Mouse (Mus musculus) midbrain, embryonic 13.5 days (tissue): ENCODE data around the gene Lax1. TPM values are rescaled to one million over a fixed set of nuclear protein-coding genes. Genes with fewer than 3 reads are reported as not detected.

ENCODE experiments used
- ATAC-seq: fragments of 200-750 bp; cut with Nextera tagmentation; 2 replicates; pipeline ENCODE4 v1.8.0; 2017; ENCODE audit warnings: mild to moderate bottlenecking, moderate TSS enrichment, moderate library complexity
- H3K27ac ChIP-seq: fragments of 300-500 bp; sonication (generic); 2 replicates; pipeline ENCODE4 v1.5.1; 2015; ENCODE audit warnings: inconsistent platforms, mild to moderate bottlenecking, moderate library complexity
- H3K27me3 ChIP-seq: fragments of 300-500 bp; sonication (generic); 2 replicates; pipeline ENCODE4 v1.6.1; 2015; ENCODE audit warnings: mild to moderate bottlenecking, inconsistent platforms
- H3K36me3 ChIP-seq: fragments of 300-500 bp; sonication (generic); 2 replicates; pipeline ENCODE4 v1.6.1; 2015; ENCODE audit warnings: mild to moderate bottlenecking, inconsistent platforms
- H3K4me1 ChIP-seq: fragments of 300-500 bp; sonication (generic); replicated peaks from 2 replicates; pipeline ENCODE4 v1.6.1; 2015; ENCODE audit warnings: inconsistent platforms
- H3K4me2 ChIP-seq: fragments of 300-500 bp; sonication (generic); replicated peaks from 2 replicates; pipeline ENCODE4 v1.6.1; 2015; ENCODE audit warnings: moderate library complexity, mild to moderate bottlenecking, inconsistent platforms
- H3K4me3 ChIP-seq: fragments of 300-500 bp; sonication (generic); replicated peaks from 2 replicates; pipeline ENCODE4 v1.5.1; 2015; ENCODE audit warnings: mild to moderate bottlenecking, inconsistent platforms
- H3K9ac ChIP-seq: fragments of 300-500 bp; sonication (generic); replicated peaks from 2 replicates; pipeline ENCODE4 v1.6.1; 2015; ENCODE audit warnings: mild to moderate bottlenecking, inconsistent platforms
- H3K9me3 ChIP-seq: fragments of 300-500 bp; sonication (generic); 2 replicates; pipeline ENCODE4 v1.6.1; 2016; ENCODE audit warnings: mild to moderate bottlenecking, inconsistent platforms
- WGBS: fragments of 180-500 bp; shearing (Covaris S2); methylation state at CpG from one replicate; pipeline ENCODE4 v1.1.7; 2015; 5-methylcytosine and 5-hydroxymethylcytosine counted together
- microRNA-seq: library from miRNA; unstranded; fragments of <30 nt; microRNA quantifications from one replicate; pipeline ENCODE4, GENCODE M21; 2016
- polyA plus RNA-seq: library from polyadenylated mRNA; unstranded; fragments of >200 nt; fragmentation: Nextera tagmentation; extraction: Ambion mirVana; gene quantifications from 2 replicates; pipeline ENCODE4 v1.2.1, GENCODE M21; 2015

Gene Lax1
- polyA plus RNA-seq, 1 experiment from 2014 or later = 0.07 TPM

GRCm38 (mm10) chr1:133660466-133661202 lies 29.3 kb downstream of the Lax1 start, which contains the start of gene Zbed6:
Zbed6 (minus strand) TSS chr1:133660885.
- Histone ChIP-seq H3K4me3 (peak within 1 kb of the TSS; percentile 76), H3K9ac (peak within 1 kb of the TSS; percentile 81), H3K36me3 (peaks cover 17% of the 10 kb centered on the region), H3K9me3 (no peaks in the 10 kb centered on the region), H3K4me1 (peaks cover 46% of the 10 kb centered on the region), H3K27ac (peak within 1 kb of the TSS; percentile 90), H3K4me2 (peak within 1 kb of the TSS; percentile 71), H3K27me3 (no peaks in the 10 kb centered on the region)
- ATAC-seq = peak; percentile 92
- WGBS = 1% methylated on average over 41 of the region's 41 CpGs

- Histone ChIP-seq H3K4me2 (0 out of 2 replicates have a peak overlapping the region, but pooled peaks have one; percentile 5), H3K9me3 (no peaks in the 10 kb centered on the region), H3K27ac (no peak overlapping the region), H3K4me3 (no peak overlapping the region), H3K4me1 (peaks cover 50% of the 10 kb centered on the region), H3K36me3 (peaks cover 17% of the 10 kb centered on the region), H3K27me3 (no peaks in the 10 kb centered on the region), H3K9ac (no peak overlapping the region)
- WGBS = 89% methylated on average over 3 of the region's 3 CpGs
- no peak for ATAC-seq
These were observed 31.0 kb downstream of the Lax1 start for GRCm38 (mm10) chr1:133658878-133659277.

GRCm38 (mm10) chr1:133656811-133657210 lies 33.1 kb downstream of the Lax1 start:
- Histone ChIP-seq H3K4me1 (peaks cover 53% of the 10 kb centered on the region), H3K27me3 (no peaks in the 10 kb centered on the region), H3K9me3 (no peaks in the 10 kb centered on the region), H3K36me3 (peaks cover 17% of the 10 kb centered on the region), H3K4me2 (no peak overlapping the region), H3K4me3 (no peak overlapping the region), H3K9ac (peak overlapping the region; percentile 20; the same call in 1 of the 2 replicates), H3K27ac (no peak overlapping the region)
- no peak for ATAC-seq
- WGBS = 79% methylated on average over 5 of the region's 5 CpGs

- Histone ChIP-seq H3K27me3 (no peaks in the 10 kb centered on the region), H3K9ac (no peak overlapping the region), H3K4me1 (peaks cover 29% of the 10 kb centered on the region), H3K27ac (no peak overlapping the region), H3K4me3 (no peak overlapping the region), H3K36me3 (peaks cover 14% of the 10 kb centered on the region), H3K4me2 (no peak overlapping the region), H3K9me3 (no peaks in the 10 kb centered on the region)
- no peak for ATAC-seq
- 100% methylated on average over 1 of the region's 1 CpGs for WGBS
These were observed 36.9 kb downstream of the Lax1 start for GRCm38 (mm10) chr1:133653033-133653432.

- ATAC-seq = no peak
- H3K9me3 ChIP-seq = no peaks in the 10 kb centered on the region
- WGBS = 94% methylated on average over 7 of the region's 7 CpGs
These were observed 39.4 kb downstream of the Lax1 start for GRCm38 (mm10) chr1:133650288-133651055.

GRCm38 (mm10) chr1:133645652-133646051 lies 44.3 kb downstream of the Lax1 start:
- no peaks in the 10 kb centered on the region for H3K9me3 ChIP-seq
- no peaks in the 10 kb centered on the region for H3K27me3 ChIP-seq
- H3K27ac ChIP-seq = no peak overlapping the region
- no peak overlapping the region for H3K4me2 ChIP-seq
- ATAC-seq = no peak
- no peak overlapping the region for H3K4me3 ChIP-seq
- H3K36me3 ChIP-seq = peaks cover 60% of the 10 kb centered on the region
- no peaks in the 10 kb centered on the region for H3K4me1 ChIP-seq
- H3K9ac ChIP-seq = no peak overlapping the region
- WGBS = 96% methylated on average over 5 of the region's 5 CpGs

More at GRCm38 (mm10) chr1:133650288-133651055, 39.4 kb downstream of the Lax1 start:
- no peak overlapping the region for H3K4me3 ChIP-seq
- H3K9ac ChIP-seq = no peak overlapping the region
- no peaks in the 10 kb centered on the region for H3K27me3 ChIP-seq
- peaks cover 7% of the 10 kb centered on the region for H3K4me1 ChIP-seq
- no peak overlapping the region for H3K4me2 ChIP-seq
- peaks cover 15% of the 10 kb centered on the region for H3K36me3 ChIP-seq
- H3K27ac ChIP-seq = no peak overlapping the region

- Histone ChIP-seq H3K27me3 (no peaks in the 10 kb centered on the region), H3K4me3 (no peak overlapping the region), H3K36me3 (peaks cover 92% of the 10 kb centered on the region), H3K9ac (no peak overlapping the region), H3K27ac (no peak overlapping the region), H3K4me1 (no peaks in the 10 kb centered on the region), H3K4me2 (no peak overlapping the region), H3K9me3 (no peaks in the 10 kb centered on the region)
- 98% methylated on average over 2 of the region's 2 CpGs for WGBS
- ATAC-seq = no peak
These were observed 48.7 kb downstream of the Lax1 start for GRCm38 (mm10) chr1:133641163-133641562.

- Histone ChIP-seq H3K4me2 (no peak overlapping the region), H3K27ac (no peak overlapping the region), H3K4me3 (no peak overlapping the region), H3K4me1 (no peaks in the 10 kb centered on the region), H3K9me3 (no peaks in the 10 kb centered on the region), H3K36me3 (peaks cover 92% of the 10 kb centered on the region), H3K9ac (no peak overlapping the region), H3K27me3 (no peaks in the 10 kb centered on the region)
- 94% methylated on average over 6 of the region's 6 CpGs for WGBS
- no peak for ATAC-seq
These were observed 51.4 kb downstream of the Lax1 start for GRCm38 (mm10) chr1:133638517-133638916.

GRCm38 (mm10) chr1:133632168-133632567 lies 57.7 kb downstream of the Lax1 start:
- no peak for ATAC-seq
- Histone ChIP-seq H3K27ac (no peak overlapping the region), H3K9me3 (no peaks in the 10 kb centered on the region), H3K4me3 (no peak overlapping the region), H3K9ac (no peak overlapping the region), H3K4me2 (no peak overlapping the region), H3K4me1 (no peaks in the 10 kb centered on the region), H3K36me3 (peaks cover 87% of the 10 kb centered on the region), H3K27me3 (no peaks in the 10 kb centered on the region)
- 93% methylated on average over 2 of the region's 2 CpGs for WGBS

Small RNA genes within 50 kb of the gene (microRNA-seq; reads per million reads assigned to microRNA genes)
- gene Mir6903 = 1.9 reads per million

Other genes with a start within 250 kb of the Lax1 start
- 700 and 723 TPM in 2 replicates for gene Snrpe, start 79.8 kb downstream of the Lax1 start, polyA plus RNA-seq
- not detected in 2 replicates for gene Zbed6, start 29.2 kb downstream of the Lax1 start, polyA plus RNA-seq
- gene Gm38394, start 28.8 kb downstream of the Lax1 start, polyA plus RNA-seq = 3.5 TPM in 2 replicates
- gene Atp2b4, start 110.9 kb upstream of the Lax1 start, polyA plus RNA-seq = 7.8 and 8.2 TPM in 2 replicates
- 4.0 and 4.9 TPM in 2 replicates for gene Optc, start 217.9 kb upstream of the Lax1 start, polyA plus RNA-seq
- 4.4 and 6.5 TPM in 2 replicates for gene Prelp, start 231.3 kb upstream of the Lax1 start, polyA plus RNA-seq